Mouse (Mus musculus): ENCODE data around the gene Ermard. TPM values are rescaled to one million over a fixed set of nuclear protein-coding genes. Genes with fewer than 3 reads are reported as not detected.
A peak's percentile ranks its signal among the peaks of the same experiment; 100 is the strongest.

Ermard gene
- polyA plus RNA-seq, 1 experiment from 2014 or later, result 51.9 TPM

DNA sequence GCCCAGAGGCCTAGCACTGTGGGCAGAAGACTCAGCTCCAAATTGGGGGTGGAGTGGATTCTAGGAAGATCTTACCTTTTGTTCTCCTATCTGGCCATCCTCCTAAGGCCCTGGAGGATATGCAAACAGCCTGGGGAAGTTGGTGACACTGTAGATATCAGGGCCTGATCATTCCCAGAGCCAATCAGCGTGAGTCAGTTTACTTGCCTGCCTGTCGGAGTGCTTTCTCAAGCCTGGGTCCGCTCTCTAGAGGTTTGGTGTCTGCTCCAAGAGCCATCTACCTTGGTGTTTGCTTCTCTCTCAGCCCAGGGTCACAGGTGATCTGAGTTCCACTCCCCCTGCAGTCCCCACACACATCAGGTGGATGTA is 89.3 kb downstream of the Ermard start:
- H3K4me3 ChIP-seq, result no peak overlapping the region
- no peaks in the 10 kb centered on the region for H3K36me3 ChIP-seq
- 69% methylated on average over 3 of the region's 3 CpGs for WGBS
- H3K27me3 ChIP-seq, result no peaks in the 10 kb centered on the region
- no peak overlapping the region for H3K4me2 ChIP-seq
- no peaks in the 10 kb centered on the region for H3K9me3 ChIP-seq (replicated peaks)
- no peak for ATAC-seq (replicated peaks; ENCODE audit: insufficient number of reproducible peaks, insufficient read depth, low FRiP score, low read depth)
- no peak overlapping the region for H3K9ac ChIP-seq
- H3K27ac ChIP-seq, result peak overlapping the region; percentile 50
- H3K4me1 ChIP-seq (replicated peaks), result no peaks in the 10 kb centered on the region; the same call in 1 of the 2 replicates

DNA sequence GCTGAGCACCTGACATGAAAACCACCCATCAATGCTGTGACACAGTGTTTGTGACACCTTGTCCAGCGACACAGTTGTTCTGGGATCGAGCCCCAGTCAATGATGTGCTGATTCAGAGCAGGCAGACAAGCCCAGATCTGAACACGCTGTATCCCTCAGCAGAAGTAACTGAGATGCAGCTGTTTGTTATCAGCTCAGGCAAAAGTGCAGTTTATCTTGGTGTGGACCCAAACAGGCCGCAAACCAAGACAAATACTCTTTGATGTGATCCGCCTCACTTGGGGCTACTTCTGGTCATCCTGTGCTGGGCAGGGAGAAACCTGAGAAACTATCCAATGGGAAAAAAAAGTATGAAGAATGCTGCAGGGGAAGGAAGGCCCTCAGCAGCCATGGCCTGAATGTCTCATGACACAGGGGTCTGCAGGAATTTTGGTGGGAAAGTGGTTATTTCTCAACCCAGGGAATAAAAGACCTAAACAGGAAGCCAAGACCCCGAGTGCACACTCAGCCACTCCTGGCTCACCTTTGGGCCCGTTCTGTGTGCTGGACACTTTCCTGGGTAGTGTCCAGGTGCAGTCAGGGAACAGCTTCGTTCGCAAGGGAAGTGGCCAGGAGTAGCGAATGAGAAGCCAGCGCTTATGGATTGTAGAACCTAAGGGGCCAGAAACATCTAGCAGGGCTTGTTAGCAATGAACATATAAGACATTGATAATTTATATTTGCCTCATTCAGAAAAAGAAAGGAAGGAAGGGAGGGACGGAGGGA is 94.1 kb downstream of the Ermard start:
- H3K4me2 ChIP-seq, result no peak overlapping the region
- ATAC-seq (replicated peaks; ENCODE audit: insufficient number of reproducible peaks, insufficient read depth, low FRiP score, low read depth), result peak; percentile 29

DNA sequence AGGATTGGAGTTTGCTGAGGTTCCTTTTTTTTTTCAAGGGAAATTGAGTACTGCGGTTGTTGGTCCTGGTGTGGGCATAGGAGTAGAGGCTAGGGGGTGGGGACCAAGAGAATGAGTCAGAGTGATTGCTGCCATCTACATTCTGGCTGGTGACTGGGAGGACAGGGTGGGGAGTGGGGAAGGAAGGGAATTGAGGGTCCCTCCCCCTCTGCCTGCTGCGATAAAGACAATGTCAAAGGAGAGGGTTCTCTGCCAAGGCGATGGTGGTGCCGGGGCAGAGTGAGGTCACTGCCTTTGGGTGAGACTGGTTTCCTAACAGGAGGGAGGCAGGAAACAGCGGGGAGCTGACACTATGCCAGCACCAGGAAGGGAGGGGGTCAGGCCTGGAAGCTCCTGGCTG is 96.4 kb downstream of the Ermard start:
- no peaks in the 10 kb centered on the region for H3K9me3 ChIP-seq (replicated peaks)
- no peak overlapping the region for H3K4me3 ChIP-seq
- no peak overlapping the region for H3K9ac ChIP-seq
- H3K4me2 ChIP-seq, result no peak overlapping the region
- 44% methylated on average over 5 of the region's 5 CpGs for WGBS
- no peaks in the 10 kb centered on the region for H3K4me1 ChIP-seq (replicated peaks)
- no peaks in the 10 kb centered on the region for H3K27me3 ChIP-seq
- H3K36me3 ChIP-seq, result no peaks in the 10 kb centered on the region
- H3K27ac ChIP-seq, result no peak overlapping the region
- ATAC-seq (replicated peaks; ENCODE audit: insufficient number of reproducible peaks, insufficient read depth, low FRiP score, low read depth), result peak; percentile 65

More for the DNA sequence above, 94.1 kb downstream of the Ermard start:
- no peaks in the 10 kb centered on the region for H3K36me3 ChIP-seq
- H3K27me3 ChIP-seq, result no peaks in the 10 kb centered on the region
- H3K4me1 ChIP-seq (replicated peaks), result no peaks in the 10 kb centered on the region; the same call in 1 of the 2 replicates
- WGBS, result 65% methylated on average over 12 of the region's 12 CpGs
- H3K9me3 ChIP-seq (replicated peaks), result no peaks in the 10 kb centered on the region
- no peak overlapping the region for H3K9ac ChIP-seq
- H3K4me3 ChIP-seq, result no peak overlapping the region
- no peak overlapping the region for H3K27ac ChIP-seq

Other genes starting within 250 kb of the Ermard start
- gene Wdr27, start 98.0 kb upstream of the Ermard start, polyA plus RNA-seq (2015; fragmentation: Nextera tagmentation; extraction: Ambion mirVana), result 2.4 and 4.7 TPM in 2 replicates
- 28.9 and 30.9 TPM in 2 replicates for gene 1600012H06Rik, start 98.0 kb upstream of the Ermard start, polyA plus RNA-seq (2015; fragmentation: Nextera tagmentation; extraction: Ambion mirVana)
- gene Phf10, start 79.9 kb upstream of the Ermard start, polyA plus RNA-seq (2015; fragmentation: Nextera tagmentation; extraction: Ambion mirVana), result 21.2 and 28.1 TPM in 2 replicates
- 5.4 and 7.1 TPM in 2 replicates for gene 9030025P20Rik, start 62.7 kb upstream of the Ermard start, polyA plus RNA-seq (2015; fragmentation: Nextera tagmentation; extraction: Ambion mirVana)
- 0.94 TPM in 1 of 2 replicates, not detected in the other for gene Gm3417, start 62.4 kb upstream of the Ermard start, polyA plus RNA-seq (2015; fragmentation: Nextera tagmentation; extraction: Ambion mirVana)
- 4.7 and 5.4 TPM in 2 replicates for gene Gm3435, start 31.0 kb upstream of the Ermard start, polyA plus RNA-seq (2015; fragmentation: Nextera tagmentation; extraction: Ambion mirVana)
- 1.00 TPM in 1 of 2 replicates, not detected in the other for gene Tcte3, start 280 bp downstream of the Ermard start, polyA plus RNA-seq (2015; fragmentation: Nextera tagmentation; extraction: Ambion mirVana)
- 1.9 and 2.1 TPM in 2 replicates for gene Gm3448, start 329 bp downstream of the Ermard start, polyA plus RNA-seq (2015; fragmentation: Nextera tagmentation; extraction: Ambion mirVana)